Mouse (Mus musculus): ENCODE results near the gene Isoc2a.

Gene Isoc2a

GRCm38 (mm10) chr7:4919971-4920370, 43.0 kb downstream of the Isoc2a start:
- no peak for DNase-seq

DNA sequence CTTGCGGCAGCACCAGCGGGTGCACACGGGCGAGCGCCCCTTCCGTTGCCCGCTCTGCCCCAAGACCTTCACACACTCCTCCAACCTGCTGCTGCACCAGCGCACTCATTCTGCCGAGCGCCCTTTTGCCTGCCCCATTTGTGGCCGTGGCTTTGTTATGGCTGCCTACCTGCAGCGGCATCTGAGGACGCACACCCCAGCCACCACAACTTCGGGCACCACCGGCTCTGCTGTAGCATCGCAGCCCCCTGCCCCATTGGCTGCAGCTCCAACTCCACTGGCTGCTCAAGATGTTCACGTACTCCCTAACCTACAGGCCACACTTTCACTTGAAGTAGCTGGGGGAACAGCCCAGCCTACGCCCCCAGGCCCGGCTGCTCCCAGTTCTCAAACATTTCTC, 43.5 kb downstream of the Isoc2a start:
- no peak for DNase-seq

- no peak for DNase-seq
These were observed 44.2 kb downstream of the Isoc2a start for GRCm38 (mm10) chr7:4920976-4921823.

- peak; percentile 57 for DNase-seq
These were observed 45.0 kb downstream of the Isoc2a start, which contains the start of gene Nat14 for GRCm38 (mm10) chr7:4921824-4922482. Nat14 (plus strand) TSS chr7:4922028.

- peak; percentile 89 for DNase-seq
These were observed 45.6 kb downstream of the Isoc2a start for GRCm38 (mm10) chr7:4922508-4922907.

DNA sequence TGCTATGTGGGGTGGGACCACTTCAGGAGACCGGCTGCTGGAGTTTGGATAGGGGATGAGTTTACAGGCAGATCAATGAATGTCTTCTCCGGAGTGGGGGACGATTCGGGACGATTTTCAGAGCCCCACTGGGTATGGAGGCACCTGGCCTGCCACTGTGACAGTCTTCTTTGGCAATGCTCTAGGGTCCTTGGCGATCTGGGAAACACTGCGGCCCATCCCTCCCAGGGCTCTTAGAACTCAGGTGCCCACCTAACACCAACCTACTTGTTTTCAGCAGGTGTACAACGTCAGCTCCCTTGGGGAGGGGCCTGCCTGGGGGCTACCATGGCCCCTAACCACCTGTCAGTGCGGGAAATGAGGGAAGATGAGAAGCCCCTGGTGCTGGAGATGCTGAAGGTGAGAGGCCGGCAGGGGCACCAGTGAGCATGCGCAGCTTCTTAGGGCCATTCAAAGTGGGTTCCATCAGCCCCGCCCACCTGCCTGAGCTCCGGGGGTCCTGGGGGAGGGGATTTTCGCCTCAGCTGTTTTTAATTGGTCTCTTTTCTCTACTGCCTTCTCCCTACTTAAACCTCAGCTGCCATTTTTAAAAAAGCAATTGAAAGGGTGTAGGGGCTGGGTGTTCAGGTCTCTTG, 46.1 kb downstream of the Isoc2a start:
- DNase-seq, result peak; percentile 90

DNA sequence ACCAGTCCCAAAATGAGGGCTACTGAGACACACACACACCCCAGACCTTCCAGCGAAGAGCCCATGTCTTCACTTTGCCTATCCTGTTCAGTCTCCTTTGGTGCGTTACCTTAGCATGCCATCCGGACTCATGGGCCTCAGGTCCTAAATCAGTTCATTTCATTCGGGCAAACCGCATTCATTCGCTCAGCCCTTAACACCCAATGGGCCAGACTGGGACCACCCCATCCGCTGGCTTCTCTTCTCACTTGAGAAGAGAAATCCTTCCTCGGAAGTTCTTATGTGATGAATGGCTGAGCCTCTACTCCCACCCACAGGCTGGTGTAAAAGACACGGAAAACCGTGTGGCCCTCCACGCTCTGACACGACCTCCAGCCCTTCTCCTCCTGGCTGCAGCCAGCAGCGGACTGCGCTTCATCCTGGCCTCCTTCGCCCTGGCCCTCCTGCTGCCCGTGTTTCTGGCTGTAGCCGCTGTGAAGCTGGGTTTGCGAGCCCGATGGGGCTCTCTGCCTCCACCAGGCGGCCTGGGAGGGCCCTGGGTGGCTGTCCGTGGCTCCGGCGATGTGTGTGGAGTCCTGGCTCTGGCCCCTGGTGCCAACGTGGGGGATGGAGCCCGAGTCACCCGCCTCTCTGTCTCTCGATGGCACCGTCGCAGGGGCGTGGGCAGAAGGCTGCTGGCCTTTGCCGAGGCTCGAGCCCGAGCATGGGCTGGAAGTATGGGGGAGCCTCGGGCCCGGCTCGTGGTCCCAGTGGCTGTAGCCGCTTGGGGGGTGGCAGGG, 46.8 kb downstream of the Isoc2a start:
- DNase-seq, result peak; percentile 76

- DNase-seq, result no peak
These were observed 47.5 kb downstream of the Isoc2a start for GRCm38 (mm10) chr7:4924483-4924882.

- peak; percentile 30 for DNase-seq
These were observed 47.9 kb downstream of the Isoc2a start for GRCm38 (mm10) chr7:4924891-4925301.

DNA sequence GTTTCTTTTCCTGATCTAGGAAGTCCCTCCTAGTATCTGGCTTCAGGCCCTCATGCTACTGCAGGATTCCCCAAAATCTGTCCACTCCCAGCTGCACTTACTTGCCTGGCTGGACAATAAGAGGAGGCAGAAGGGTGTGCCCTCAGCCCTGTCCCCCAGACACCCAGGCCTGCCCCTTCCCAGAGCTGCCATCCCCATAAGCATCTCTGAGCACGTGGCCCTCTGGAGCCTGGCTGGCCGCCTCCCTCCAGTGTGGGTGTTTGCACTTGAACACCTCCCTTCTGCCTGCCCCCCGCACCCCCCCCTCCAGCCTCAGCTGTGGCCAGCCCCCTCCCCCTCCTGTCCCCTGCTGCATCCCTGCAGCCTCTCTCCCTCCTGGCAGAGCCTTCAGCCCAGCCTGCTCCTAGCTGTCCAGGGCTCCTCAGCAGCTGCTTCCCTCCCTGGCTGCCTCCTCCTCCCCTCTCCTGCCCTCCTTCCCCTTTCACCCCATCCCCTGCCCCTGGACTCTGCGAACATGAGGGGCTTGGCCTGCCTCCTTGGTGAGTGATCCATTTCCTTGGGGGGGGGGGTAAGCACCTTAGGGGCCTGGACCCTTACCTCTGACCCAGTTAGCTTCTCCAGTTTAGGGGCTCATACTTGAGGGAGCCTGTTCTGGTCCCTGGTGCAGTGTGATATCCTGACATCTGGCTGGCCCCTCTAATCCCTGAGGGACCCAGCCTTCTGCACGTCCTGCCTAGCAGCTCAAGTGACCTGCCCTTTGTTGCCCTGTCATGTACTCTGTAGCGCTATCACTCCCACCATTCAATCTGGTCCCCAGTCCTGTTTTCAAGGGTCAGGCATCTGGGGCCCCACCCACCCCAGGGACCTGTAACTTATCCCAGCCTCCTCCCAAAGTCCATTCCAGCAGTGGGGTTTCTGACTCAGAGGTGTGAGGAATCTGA, 48.8 kb downstream of the Isoc2a start, which contains the start of gene Ssc5d:
Ssc5d (plus strand) TSS at position 345 of the 941 bp plus-strand sequence.
- DNase-seq, result peak; percentile 39

DNA sequence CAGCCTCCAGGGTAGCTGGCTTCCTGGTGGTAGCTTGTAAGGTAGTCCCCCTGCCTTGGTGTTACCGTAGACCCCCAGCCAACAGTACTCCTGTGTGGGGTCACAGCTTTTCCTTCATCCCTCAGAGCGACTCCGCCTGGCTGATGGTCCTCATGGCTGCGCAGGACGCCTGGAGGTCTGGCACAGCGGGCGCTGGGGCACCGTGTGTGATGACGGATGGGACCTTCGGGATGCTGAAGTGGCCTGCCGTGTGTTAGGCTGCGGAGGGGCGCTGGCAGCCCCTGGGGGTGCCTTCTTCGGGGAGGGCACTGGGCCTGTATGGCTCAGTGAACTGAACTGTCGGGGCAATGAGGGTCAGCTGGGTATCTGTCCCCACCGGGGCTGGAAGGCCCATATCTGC, 49.9 kb downstream of the Isoc2a start:
- no peak for DNase-seq

DNA sequence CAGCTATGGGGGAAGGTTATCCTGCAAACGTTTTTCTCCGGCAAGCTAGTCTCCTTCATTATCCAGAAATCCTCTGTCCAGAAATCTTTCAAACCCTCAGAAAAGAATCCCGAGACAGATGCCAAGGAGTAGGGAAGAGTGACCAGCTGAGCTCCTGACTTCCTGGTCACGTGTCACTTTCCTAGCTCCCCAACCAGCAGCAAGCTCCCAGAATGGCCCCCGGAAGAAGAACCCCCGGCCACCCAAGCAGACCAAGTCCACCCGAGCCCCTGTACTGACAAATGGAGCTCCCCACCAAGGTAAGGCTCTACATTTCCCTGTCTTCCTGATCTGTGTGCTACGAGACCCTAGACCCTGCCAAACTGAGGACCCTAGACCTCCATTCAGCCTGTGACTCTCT, 50.8 kb downstream of the Isoc2a start:
- DNase-seq, result no peak

DNA sequence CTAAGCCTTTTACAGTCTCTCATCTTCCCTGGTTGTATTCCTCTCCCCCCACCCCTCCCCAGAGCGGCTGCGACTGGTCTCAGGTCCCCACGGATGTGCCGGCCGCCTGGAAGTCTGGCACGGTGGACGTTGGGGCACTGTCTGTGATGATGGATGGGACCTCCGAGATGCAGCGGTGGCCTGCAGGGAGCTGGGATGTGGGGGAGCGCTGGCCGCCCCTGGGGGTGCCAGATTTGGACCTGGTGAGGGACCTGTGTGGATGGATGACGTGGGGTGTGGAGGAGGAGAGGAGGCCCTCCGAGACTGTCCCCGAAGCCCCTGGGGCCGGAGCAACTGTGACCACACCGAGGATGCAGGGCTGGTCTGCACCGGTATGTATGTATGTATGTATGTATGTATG, 51.4 kb downstream of the Isoc2a start:
- no peak for DNase-seq

DNA sequence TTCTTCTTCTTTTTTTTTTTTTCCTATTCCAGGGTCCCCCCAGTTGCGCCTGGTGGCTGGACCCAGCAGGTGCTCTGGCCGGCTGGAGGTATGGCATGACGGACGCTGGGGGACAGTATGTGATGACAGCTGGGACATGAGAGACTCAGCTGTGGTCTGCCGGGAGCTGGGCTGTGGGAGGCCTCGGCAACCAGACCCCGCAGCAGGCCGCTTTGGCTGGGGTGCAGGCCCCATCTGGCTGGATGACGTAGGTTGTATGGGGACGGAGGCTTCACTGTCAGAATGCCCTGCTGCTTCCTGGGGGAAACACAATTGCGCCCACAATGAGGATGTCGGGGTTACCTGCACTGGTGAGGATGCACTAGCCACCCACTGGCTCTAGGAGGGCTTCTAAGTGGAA, 56.1 kb downstream of the Isoc2a start:
- no peak for DNase-seq

GRCm38 (mm10) chr7:4934160-4934914, 57.4 kb downstream of the Isoc2a start:
- DNase-seq, result no peak

DNA sequence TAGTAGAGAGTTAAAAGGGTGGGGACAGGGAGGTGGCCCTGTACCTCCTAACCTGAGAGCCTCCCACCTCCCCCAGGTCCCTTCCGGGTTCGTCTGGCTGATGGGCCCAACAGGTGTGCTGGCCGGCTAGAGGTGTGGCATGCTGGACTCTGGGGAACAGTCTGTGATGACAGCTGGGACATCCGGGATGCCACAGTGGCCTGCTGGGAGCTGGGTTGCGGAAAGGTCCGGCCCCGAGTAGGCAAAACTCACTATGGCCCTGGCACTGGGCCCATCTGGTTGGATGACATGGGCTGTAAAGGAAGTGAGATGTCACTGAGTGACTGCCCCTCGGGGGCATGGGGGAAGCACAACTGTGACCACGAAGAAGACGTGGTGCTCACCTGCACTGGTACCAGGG, 59.9 kb downstream of the Isoc2a start:
- DNase-seq, result no peak

GRCm38 (mm10) chr7:4937392-4937791, 60.4 kb downstream of the Isoc2a start:
- no peak for DNase-seq

- DNase-seq, result peak; percentile 73
These were observed 61.5 kb downstream of the Isoc2a start for GRCm38 (mm10) chr7:4938456-4938855.

DNA sequence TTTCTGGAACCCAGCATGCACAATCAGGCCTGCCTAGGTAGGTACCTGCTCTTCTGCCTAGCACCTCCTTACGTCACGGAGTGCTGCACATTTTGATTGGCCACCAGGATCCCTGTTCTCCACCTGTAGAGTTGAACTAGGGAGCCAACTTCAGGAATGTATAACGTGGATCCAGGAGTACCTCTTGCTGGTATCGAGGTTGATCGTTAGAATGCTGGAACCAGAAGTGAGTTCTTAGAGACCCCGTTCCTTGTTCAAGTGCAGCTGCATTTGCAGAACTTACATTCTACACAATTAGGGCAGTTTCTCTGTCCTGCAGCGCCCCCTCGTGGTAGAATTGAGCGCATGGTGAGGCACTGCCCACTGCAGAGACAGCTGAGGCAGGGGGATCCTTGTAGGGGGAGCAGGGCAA, 63.1 kb downstream of the Isoc2a start:
- peak; percentile 88 for DNase-seq

DNA sequence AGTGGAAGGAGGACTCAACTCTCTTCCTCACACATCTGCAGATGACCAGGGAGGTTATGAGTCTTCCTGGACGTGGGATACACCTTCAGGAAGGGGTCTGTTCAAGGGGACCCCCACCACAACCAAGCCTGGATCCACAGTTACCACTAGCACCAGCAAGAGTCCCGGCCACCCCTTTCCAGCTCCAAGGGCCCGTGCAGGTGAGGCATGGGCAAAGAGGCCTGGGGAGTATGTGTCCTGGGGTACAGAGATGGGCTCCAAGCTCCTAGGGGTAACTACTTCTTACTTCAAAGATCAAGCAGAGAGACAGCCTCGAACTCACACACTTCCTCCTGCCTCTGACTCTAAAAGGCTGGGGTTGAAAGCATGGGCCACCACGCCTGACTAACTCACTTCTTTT, 65.7 kb downstream of the Isoc2a start:
- no peak for DNase-seq
